Mouse (Mus musculus) adrenal gland, adult 18-20 months (tissue): ENCODE data around the gene Pdhx. TPM values are rescaled to one million over a fixed set of nuclear protein-coding genes. Genes with fewer than 3 reads are reported as not detected.

ENCODE experiments used
- DNase-seq, 2 experiments: peaks; one replicate each; pipeline ENCODE4 v3.0.0; 2021 to 2022; ENCODE audit warnings: low spot score in 2 of 2
- long read RNA-seq, 2 experiments: library from polyadenylated mRNA; stranded (forward); transcript quantifications; one replicate each; pipeline ENCODE4 v2.0.0; 2021
- total RNA-seq, 2 experiments: library from RNA; stranded (reverse); gene quantifications; 1 replicate in 1 of 2; 2 replicates in 1 of 2; pipeline ENCODE4 v1.2.3; 2021

Gene Pdhx
- 100 to 1,000 TPM; 126 to 127 TPM for total RNA-seq
- long read RNA-seq, experiment 1, transcript Pdhx-201 (11 exons, 2,506 nt), result major isoform, 149 of 160 reads
- long read RNA-seq, experiment 1, partial matches to known transcripts, result 5 of 160 reads
- long read RNA-seq, experiment 1, other reads (novel, unspliced or antisense), result 6 of 160 reads
- long read RNA-seq, experiment 2, transcript Pdhx-201 (11 exons, 2,506 nt), result major isoform, 328 of 353 reads
- long read RNA-seq, experiment 2, partial matches to known transcripts, result 12 of 353 reads
- long read RNA-seq, experiment 2, other reads (novel, unspliced or antisense), result 12 of 353 reads

GRCm38 (mm10) chr2:103073219-103073982 lies at the start of gene Pdhx, which contains the start of gene Apip:
Gene Pdhx (minus strand): TSS chr2:103073513.
Gene Apip (plus strand): TSS chr2:103073675.
- DNase-seq, result peak; percentile 100

- no peak for DNase-seq
Measured at GRCm38 (mm10) chr2:103119197-103119854, 46.0 kb upstream of the Pdhx start.

GRCm38 (mm10) chr2:103118324-103119196 lies 45.2 kb upstream of the Pdhx start:
- no peak for DNase-seq

DNA sequence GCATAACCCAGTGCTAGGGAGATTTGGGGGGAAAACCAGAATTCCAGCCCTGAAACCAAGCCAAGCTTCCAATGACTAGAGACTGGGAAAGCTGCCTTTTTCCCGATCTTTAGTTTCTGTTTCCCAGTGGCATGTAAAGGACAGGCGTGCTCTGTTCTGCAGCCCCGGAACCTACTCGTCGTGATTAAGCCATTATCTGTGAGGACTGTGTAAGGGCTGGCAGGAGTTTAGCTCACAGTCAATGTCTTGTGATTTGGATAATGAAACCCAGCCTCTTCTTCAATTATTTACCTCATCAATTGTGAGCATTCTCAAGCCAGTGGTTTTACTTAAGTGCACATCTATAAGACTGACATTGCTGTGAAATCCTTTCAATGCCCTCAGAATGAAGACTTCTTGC lies 43.9 kb upstream of the Pdhx start:
- DNase-seq, result no peak

- no peak for DNase-seq
Measured at GRCm38 (mm10) chr2:103111669-103112068, 38.4 kb upstream of the Pdhx start.

DNA sequence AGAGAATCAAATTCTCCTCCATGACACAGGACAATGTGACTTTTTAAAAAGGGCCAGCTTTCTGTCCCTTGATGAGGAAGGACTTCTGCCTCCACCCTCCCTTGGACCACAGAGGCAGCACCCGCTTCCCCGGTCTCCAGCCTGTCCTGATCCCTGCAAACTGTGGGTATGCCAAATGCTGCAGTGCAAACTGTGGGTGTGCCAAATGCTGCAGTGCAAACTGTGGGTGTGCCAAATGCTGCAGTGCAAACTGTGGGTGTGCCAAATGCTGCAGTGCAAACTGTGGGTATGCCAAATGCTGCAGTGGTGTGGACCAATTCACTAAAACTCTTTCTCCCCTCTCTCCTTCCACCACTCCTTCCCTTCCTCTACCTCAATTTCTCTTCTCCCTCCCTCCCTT lies 32.9 kb upstream of the Pdhx start:
- DNase-seq, result no peak

DNA sequence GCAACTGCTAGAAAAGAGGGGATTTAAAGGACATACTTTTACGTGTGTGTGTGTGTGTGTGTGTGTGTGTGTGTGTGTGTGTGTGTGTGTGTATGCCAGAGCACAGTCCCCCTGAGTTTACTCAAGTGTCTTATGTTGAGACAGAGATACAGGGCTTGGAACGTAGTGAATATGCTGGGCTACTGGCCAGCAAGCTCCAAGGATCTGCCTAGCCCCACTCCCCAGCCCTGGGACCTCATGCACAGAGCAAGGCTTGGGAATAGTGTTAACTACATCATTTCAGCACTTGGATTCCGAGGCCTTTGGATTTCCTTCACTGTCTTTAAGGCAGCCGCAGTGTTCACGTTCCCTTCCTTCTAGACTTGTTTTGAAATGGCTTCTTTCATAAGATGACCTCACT lies 29.3 kb upstream of the Pdhx start:
- DNase-seq, result no peak

- DNase-seq, result no peak
Measured at GRCm38 (mm10) chr2:103089521-103089920, 16.2 kb upstream of the Pdhx start.

DNA sequence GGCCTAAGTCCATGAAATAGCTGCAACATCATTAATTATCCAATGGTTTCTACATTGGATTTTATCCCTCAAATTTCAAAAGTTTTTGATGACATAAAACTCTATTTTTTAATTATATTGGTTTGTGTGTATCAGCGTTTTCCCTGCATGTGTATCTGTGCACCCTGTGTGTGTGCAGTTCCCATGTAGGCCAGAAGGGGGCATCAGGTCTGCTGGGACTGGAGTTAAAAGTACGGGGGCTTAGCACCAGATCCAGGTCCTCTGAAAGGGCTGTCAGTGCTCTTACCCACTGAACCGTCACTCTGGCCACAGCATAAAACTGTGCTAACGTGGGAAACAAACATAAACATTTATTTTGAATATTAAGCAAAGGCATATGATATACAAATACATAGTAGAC lies 14.8 kb upstream of the Pdhx start:
- DNase-seq, result no peak

DNA sequence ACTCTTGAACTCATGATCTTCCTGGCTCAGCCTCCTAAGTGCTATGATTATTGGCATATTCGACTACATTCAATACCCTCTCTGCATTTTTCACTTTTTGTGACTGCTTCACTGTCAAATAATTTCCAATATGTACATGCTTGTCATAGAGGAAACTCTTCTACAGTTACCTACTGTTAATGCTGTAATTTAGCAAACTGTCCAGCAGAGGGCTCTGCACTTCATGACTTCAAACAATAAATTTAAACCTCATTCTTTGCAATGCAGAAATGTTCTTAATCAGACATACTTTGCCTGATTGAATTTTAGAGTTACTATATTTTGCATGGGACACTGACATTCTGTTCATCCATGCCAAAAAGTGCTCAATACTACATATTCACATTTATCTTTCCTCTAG lies 13.1 kb upstream of the Pdhx start:
- DNase-seq, result no peak

DNA sequence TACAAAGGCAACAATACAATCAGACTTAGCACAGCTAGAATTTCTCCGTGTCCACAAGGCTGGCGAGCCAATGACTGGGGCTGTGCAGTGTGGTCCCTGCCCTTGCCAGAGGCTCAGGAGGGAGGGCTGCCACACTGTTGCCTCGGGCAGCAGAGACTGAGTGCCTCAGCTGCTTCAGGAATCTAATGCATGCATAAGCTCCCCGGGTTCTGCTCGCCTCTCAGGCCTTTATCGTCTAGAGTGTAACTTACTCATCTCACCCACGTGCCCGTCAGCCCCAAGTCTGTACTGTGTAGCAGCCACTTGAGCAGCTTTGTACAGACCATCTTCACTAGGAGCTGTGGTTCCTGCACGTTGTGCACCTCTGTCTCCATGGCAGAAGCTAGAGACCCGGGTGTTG lies 12.3 kb upstream of the Pdhx start:
- DNase-seq, result no peak

DNA sequence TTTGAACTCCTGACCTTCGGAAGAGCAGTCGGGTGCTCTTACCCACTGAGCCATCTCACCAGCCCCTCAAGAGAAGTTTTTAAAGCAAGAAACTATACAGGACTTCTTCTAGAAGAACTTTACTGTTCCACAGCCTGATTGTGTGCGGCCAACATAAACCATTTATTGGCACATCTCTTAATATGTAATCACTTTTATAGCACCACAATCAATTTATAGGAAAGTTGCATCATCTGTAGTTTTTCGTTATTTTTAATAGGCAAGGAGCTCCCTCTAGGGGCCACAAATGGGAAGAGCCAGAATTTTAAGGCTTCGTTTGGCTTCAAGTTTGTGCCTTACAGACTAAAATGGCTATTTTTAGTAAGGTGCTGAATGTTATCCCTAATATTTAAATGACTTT lies 11.1 kb upstream of the Pdhx start:
- DNase-seq, result no peak

DNA sequence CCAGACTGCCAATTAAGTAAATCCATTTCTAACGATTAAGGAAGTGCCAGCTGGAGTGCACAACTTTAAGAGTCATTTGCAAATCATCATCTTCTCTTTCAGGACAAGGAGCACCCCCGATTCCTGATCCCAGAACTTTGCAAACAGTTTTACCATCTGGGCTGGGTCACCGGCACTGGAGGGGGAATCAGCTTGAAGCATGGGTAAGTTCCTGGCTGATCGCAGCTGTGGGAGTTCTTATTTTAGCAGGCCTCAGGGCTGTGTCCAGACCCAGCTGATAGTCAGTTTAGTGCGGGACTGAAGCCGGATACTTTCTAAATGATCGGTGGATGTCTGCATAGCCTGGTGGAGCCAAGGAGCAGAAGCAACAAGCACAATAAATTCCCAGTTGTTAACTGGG lies 9.5 kb upstream of the Pdhx start:
- no peak for DNase-seq

DNA sequence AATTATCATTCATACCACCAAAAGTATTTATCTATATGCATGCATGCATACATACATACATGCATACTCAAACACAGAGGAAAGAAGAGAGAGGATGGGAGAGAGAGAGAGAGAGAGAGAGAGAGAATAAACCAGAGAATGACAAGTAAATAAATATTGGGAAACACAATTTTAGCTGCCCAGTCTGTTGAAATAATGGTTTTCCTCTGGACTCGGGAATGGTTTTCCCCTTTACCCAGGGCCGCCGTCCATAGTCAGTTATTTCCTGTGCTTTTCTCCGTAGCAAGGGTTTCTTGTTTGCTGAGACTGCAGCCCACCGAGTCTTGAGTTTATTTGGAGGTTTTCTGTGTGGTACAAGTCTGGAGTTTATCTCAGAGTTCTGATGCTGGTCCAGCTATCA lies 8.4 kb upstream of the Pdhx start:
- DNase-seq, result no peak

- no peak for DNase-seq
Measured at GRCm38 (mm10) chr2:103081117-103081516, 7.8 kb upstream of the Pdhx start.

DNA sequence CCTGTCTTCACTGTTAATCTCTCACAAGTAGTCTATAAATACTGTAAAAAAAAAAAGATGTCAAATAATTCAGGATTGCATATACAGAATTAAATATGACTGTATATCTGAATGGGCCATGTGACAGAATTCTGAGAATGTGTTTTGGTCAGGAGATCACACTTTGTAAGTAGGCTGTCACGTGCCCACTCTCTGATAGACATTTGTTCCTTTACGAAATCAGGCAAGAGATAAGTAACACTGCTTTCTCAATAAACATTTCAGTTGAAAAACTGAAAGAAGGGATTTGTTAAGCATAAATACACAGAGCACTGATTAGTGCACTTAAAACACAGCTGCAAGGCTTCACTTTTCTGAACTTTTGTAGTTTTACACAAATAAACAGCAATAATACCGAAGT lies 2.7 kb downstream of the Pdhx start:
- no peak for DNase-seq

DNA sequence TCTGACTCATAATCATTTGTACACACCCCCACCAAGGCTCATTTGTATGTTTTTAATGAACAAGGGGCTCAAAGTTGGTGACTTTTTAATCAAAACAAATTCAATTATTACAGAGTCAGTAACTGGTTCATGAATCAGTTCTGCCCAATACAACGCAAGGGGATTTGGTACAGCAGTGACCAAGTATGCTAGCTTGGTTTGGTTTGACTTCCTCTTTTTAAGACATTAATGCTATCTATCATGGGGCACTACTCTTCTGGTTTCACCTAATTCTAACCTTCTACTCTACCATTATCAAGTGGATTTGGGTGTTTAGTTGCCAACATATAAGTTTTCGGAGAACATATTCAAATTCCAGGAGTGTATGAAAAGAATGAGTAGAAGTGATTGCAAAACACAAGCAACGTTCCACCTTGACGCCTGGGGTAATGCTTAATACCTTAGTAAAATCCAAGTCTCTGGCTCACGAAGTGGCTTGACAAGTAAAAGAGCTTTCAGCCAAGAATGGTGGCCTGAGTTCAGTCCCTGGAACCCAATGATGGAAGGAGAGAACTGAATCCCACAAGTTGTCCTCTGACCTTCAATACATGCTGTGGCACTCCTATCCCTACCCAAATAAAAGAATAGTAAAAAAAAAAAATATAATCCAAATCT lies 3.4 kb downstream of the Pdhx start:
- DNase-seq, result no peak

- no peak for DNase-seq
Measured at GRCm38 (mm10) chr2:103068602-103069001, 4.7 kb downstream of the Pdhx start.

- no peak for DNase-seq
Measured at GRCm38 (mm10) chr2:103067552-103068207, 5.6 kb downstream of the Pdhx start.
